Mouse (Mus musculus) ES-E14 (cell line): Measurements from ENCODE around the gene Terb1. TPM values are rescaled to one million over a fixed set of nuclear protein-coding genes. Genes with fewer than 3 reads are reported as not detected.

ENCODE experiments used
- DNase-seq: peaks from one replicate; pipeline ENCODE4 v3.0.0-alpha.2; 2013; ENCODE audit warnings: low read depth, low spot score
- H3K27ac ChIP-seq: 2 replicates; pipeline ENCODE4 v1.5.1; 2012; ENCODE audit warnings: low read depth, mild to moderate bottlenecking, low read length, moderate library complexity, mixed read lengths; ENCODE audit not compliant: poor library complexity, insufficient read depth, severe bottlenecking
- H3K36me3 ChIP-seq: 2 replicates; pipeline ENCODE4 v1.6.1; 2012; ENCODE audit warnings: mild to moderate bottlenecking, low read length, moderate library complexity, mixed read lengths; ENCODE audit not compliant: control insufficient read depth, poor library complexity, insufficient read depth, severe bottlenecking
- H3K4me1 ChIP-seq, 2 experiments: fragments of 150-350 bp in 1 of 2; sonication (generic) in 1 of 2; 2 replicates each; pipeline ENCODE4 v1.6.1; 2012; ENCODE audit warnings: low read length in 2 of 2, mild to moderate bottlenecking in 1 of 2, mixed read lengths in 1 of 2; ENCODE audit not compliant: control insufficient read depth in 2 of 2, insufficient read depth in 2 of 2, poor library complexity in 1 of 2
- H3K4me3 ChIP-seq, 2 experiments: fragments of 150-350 bp in 1 of 2; sonication (generic) in 1 of 2; 2 replicates each; pipeline ENCODE4 v1.5.1; 2012; ENCODE audit warnings: low read length in 2 of 2, low read depth in 1 of 2, mild to moderate bottlenecking in 1 of 2, mixed read lengths in 1 of 2; ENCODE audit not compliant: insufficient read depth in 1 of 2, poor library complexity in 1 of 2, severe bottlenecking in 1 of 2
- H3K9ac ChIP-seq: 2 replicates; pipeline ENCODE4 v1.6.1; 2012; ENCODE audit warnings: low read depth, mild to moderate bottlenecking, low read length, mixed read lengths; ENCODE audit not compliant: poor library complexity, insufficient read depth, severe bottlenecking
- H3K9me3 ChIP-seq: fragments of 150-350 bp; sonication (generic); 2 replicates; pipeline ENCODE4 v1.6.1; 2012; ENCODE audit warnings: low read depth, mild to moderate bottlenecking, low read length; ENCODE audit not compliant: control insufficient read depth, insufficient read depth
- CHD2 ChIP-seq: IDR thresholded peaks from 2 replicates; pipeline ENCODE4 v1.6.1; 2014; ENCODE audit warnings: mild to moderate bottlenecking, low read depth, low read length, inconsistent platforms
- HCFC1 ChIP-seq: IDR thresholded peaks from 2 replicates; pipeline ENCODE4 v1.6.1; 2012; ENCODE audit warnings: low read length, inconsistent platforms, borderline replicate concordance; ENCODE audit not compliant: insufficient read depth
- MAFK ChIP-seq: IDR thresholded peaks from 2 replicates; pipeline ENCODE4 v1.6.1; 2014; ENCODE audit warnings: mild to moderate bottlenecking, low read depth, low read length, inconsistent platforms; ENCODE audit not compliant: insufficient read depth
- ZC3H11A ChIP-seq: IDR thresholded peaks from 2 replicates; pipeline ENCODE4 v1.6.1; 2012; ENCODE audit warnings: low read depth, mild to moderate bottlenecking, inconsistent platforms, low read length, borderline replicate concordance
- ZNF384 ChIP-seq: IDR thresholded peaks from 2 replicates; pipeline ENCODE4 v1.6.1; 2012; ENCODE audit warnings: low read depth, low read length, inconsistent platforms
- in situ Hi-C, 2 experiments: fragments of 600-800 bp; cut with MboI; formaldehyde crosslinking; loops; one replicate each; pipeline ENCODE4 v1.15.1; 2025; ENCODE audit warnings: low sequenced_read_pairs in 2 of 2, inconsistent platforms in 1 of 2; ENCODE audit not compliant: unreplicated experiment in 2 of 2
- total RNA-seq: library from RNA; depleted of rRNA; stranded (reverse); fragments of 300-350 nt; gene quantifications from 2 replicates; pipeline ENCODE4 v1.2.3, GENCODE M21; 2012; rRNA removed

Gene Terb1
- total RNA-seq, 1 experiment: 0.45 TPM

- H3K27ac ChIP-seq: no peak overlapping the region; the same call in 1 of the 2 replicates
- no peak for DNase-seq
- no peaks in the 10 kb centered on the region for H3K36me3 ChIP-seq
- H3K4me3 ChIP-seq: no peak overlapping the region
- TF ChIP-seq ZC3H11A (no peak), ZNF384 (no peak), HCFC1 (no peak), MAFK (no peak), CHD2 (no peak)
- no peaks in the 10 kb centered on the region for H3K9me3 ChIP-seq
- peaks cover 0 to 5% of the 10 kb centered on the region in 2 experiments; a peak in 2 of 4 replicates for H3K4me1 ChIP-seq
- no peak overlapping the region for H3K9ac ChIP-seq
- in situ Hi-C loops: no loop called here
Measured at GRCm38 (mm10) chr8:104405430-104406187, 104.1 kb downstream of the Terb1 start.

GRCm38 (mm10) chr8:104403596-104403995 is 106.1 kb downstream of the Terb1 start:
- Histone ChIP-seq H3K27ac (no peak overlapping the region), H3K36me3 (no peaks in the 10 kb centered on the region), H3K4me1 (peaks cover 0 to 2% of the 10 kb centered on the region in 2 experiments; a peak in 1 of 4 replicates), H3K4me3 (no peak overlapping the region), H3K9ac (no peak overlapping the region; the same call in 1 of the 2 replicates), H3K9me3 (no peaks in the 10 kb centered on the region)
- no peak for DNase-seq
- in situ Hi-C loops: no loop called here
- TF ChIP-seq HCFC1 (no peak), CHD2 (no peak), MAFK (no peak), ZNF384 (no peak), ZC3H11A (0 out of 2 replicates have a peak, but pooled peaks have one; percentile 48)

Other genes with a start within 250 kb of the Terb1 start
- gene Cmtm2a, start 216.7 kb downstream of the Terb1 start, total RNA-seq: not detected in 2 replicates
- not detected in 2 replicates for gene Gm45711, start 199.8 kb downstream of the Terb1 start, total RNA-seq
- gene Cmtm1, start 199.8 kb downstream of the Terb1 start, total RNA-seq: not detected in 2 replicates
- gene Gm11020, start 188.3 kb downstream of the Terb1 start, total RNA-seq: not detected in 2 replicates
- not detected in 2 replicates for gene Cmtm2b, start 187.7 kb downstream of the Terb1 start, total RNA-seq
- 8.0 and 12.6 TPM in 2 replicates for gene Cmtm3, start 170.5 kb downstream of the Terb1 start, total RNA-seq
- 20.5 and 21.3 TPM in 2 replicates for gene Cmtm4, start 114.1 kb downstream of the Terb1 start, total RNA-seq
- 27.5 and 28.9 TPM in 2 replicates for gene Dync1li2, start 66.9 kb downstream of the Terb1 start, total RNA-seq
- gene Nae1, start 24.7 kb upstream of the Terb1 start, total RNA-seq: 29.9 and 42.8 TPM in 2 replicates
- 0.90 and 1.1 TPM in 2 replicates for gene Car7, start 24.8 kb upstream of the Terb1 start, total RNA-seq
- 11.2 and 13.5 TPM in 2 replicates for gene Pdp2, start 81.5 kb upstream of the Terb1 start, total RNA-seq
- gene Cdh16, start 114.5 kb upstream of the Terb1 start, total RNA-seq: not detected in 2 replicates
- gene Rrad, start 121.4 kb upstream of the Terb1 start, total RNA-seq: 2.7 and 3.4 TPM in 2 replicates
- 71.9 and 81.9 TPM in 2 replicates for gene Ciao2b, start 132.1 kb upstream of the Terb1 start, total RNA-seq
- gene Ces2a, start 224.1 kb upstream of the Terb1 start, total RNA-seq: not detected in 2 replicates